Mouse (Mus musculus) layer of hippocampus, adult 2 months (tissue): Measurements from ENCODE around the gene Ddx46. TPM values are rescaled to one million over a fixed set of nuclear protein-coding genes. Genes with fewer than 3 reads are reported as not detected.
"Not testable (repeated sequence)": the region's sequence is repeated elsewhere in the genome, so short reads cannot be mapped to it uniquely, and the experiment has no call there.

ENCODE experiments used
- DNase-seq, 2 experiments: peaks; one replicate each; pipeline ENCODE4 v3.0.0; 2022; ENCODE audit warnings: low spot score in 2 of 2
- H3K27ac ChIP-seq: fragments of 200-600 bp; 2 replicates; pipeline ENCODE4 v1.8.1; 2022
- H3K4me3 ChIP-seq: fragments of 200-600 bp; 2 replicates; pipeline ENCODE4 v1.8.1; 2022; ENCODE audit warnings: mild to moderate bottlenecking
- CTCF ChIP-seq: fragments of 200-600 bp; conservative IDR thresholded peaks from 2 replicates; pipeline ENCODE4 v1.8.1; 2022; ENCODE audit warnings: antibody characterized with exemption, mild to moderate bottlenecking, moderate library complexity
- total RNA-seq, 2 experiments: library from RNA; stranded (reverse); gene quantifications; 2 replicates each; pipeline ENCODE4 v1.2.3; 2021

The Ddx46 gene
- total RNA-seq, 2 experiments from 2014 or later = 50.8 to 54.8 TPM

- Histone ChIP-seq H3K27ac (no peak overlapping the region), H3K4me3 (no peak overlapping the region)
- DNase-seq = no peak
- peak; percentile 74 for TF ChIP-seq CTCF
Observed at GRCm38 (mm10) chr13:55668550-55668949, 33.7 kb downstream of the Ddx46 start.

GRCm38 (mm10) chr13:55672711-55673110 is 37.9 kb downstream of the Ddx46 start:
- Histone ChIP-seq H3K27ac (no peak overlapping the region), H3K4me3 (no peak overlapping the region)
- no peak for DNase-seq
- no peak for TF ChIP-seq CTCF

GRCm38 (mm10) chr13:55677364-55677763 is 42.5 kb downstream of the Ddx46 start:
- H3K27ac ChIP-seq = no peak overlapping the region
- no peak overlapping the region for H3K4me3 ChIP-seq
- no peak for DNase-seq
- TF ChIP-seq CTCF = no peak

- Histone ChIP-seq H3K27ac (no peak overlapping the region), H3K4me3 (no peak overlapping the region)
- no peak for TF ChIP-seq CTCF
- no peak for DNase-seq
Observed at GRCm38 (mm10) chr13:55682201-55682600, 47.4 kb downstream of the Ddx46 start.

GRCm38 (mm10) chr13:55683581-55683980 is 48.8 kb downstream of the Ddx46 start:
- TF ChIP-seq CTCF = no peak
- Histone ChIP-seq H3K27ac (no peak overlapping the region), H3K4me3 (no peak overlapping the region)
- no peak for DNase-seq

GRCm38 (mm10) chr13:55686107-55686633 is 51.3 kb downstream of the Ddx46 start:
- DNase-seq = no peak
- TF ChIP-seq CTCF = no peak
- no peak overlapping the region for H3K27ac ChIP-seq

GRCm38 (mm10) chr13:55687927-55688602 is 53.2 kb downstream of the Ddx46 start:
- DNase-seq = no peak
- no peak for TF ChIP-seq CTCF
- Histone ChIP-seq H3K4me3 (no peak overlapping the region), H3K27ac (no peak overlapping the region)

More at GRCm38 (mm10) chr13:55686107-55686633, 51.3 kb downstream of the Ddx46 start:
- no peak overlapping the region for H3K4me3 ChIP-seq

- Histone ChIP-seq H3K27ac (peak within 1 kb of the TSS; percentile 99), H3K4me3 (peak within 1 kb of the TSS; percentile 88)
- TF ChIP-seq CTCF = peak; percentile 51
- DNase-seq = peak; percentile 81 to 86
Observed at GRCm38 (mm10) chr13:55692535-55693242, 57.9 kb downstream of the Ddx46 start, which contains the start of gene B230219D22Rik. Gene B230219D22Rik, plus strand, starts transcription at chr13:55693124.

- no peak for TF ChIP-seq CTCF
- no peak for DNase-seq
Observed at GRCm38 (mm10) chr13:55693243-55693721, 58.5 kb downstream of the Ddx46 start.

GRCm38 (mm10) chr13:55694110-55694509 is 59.3 kb downstream of the Ddx46 start:
- DNase-seq = no peak
- H3K27ac ChIP-seq = peak overlapping the region; percentile 99; the same call in 1 of the 2 replicates
- no peak for TF ChIP-seq CTCF
- peak overlapping the region; percentile 88 for H3K4me3 ChIP-seq

More at GRCm38 (mm10) chr13:55693243-55693721, 58.5 kb downstream of the Ddx46 start:
- peak overlapping the region; percentile 99 for H3K27ac ChIP-seq
- peak overlapping the region; percentile 88 for H3K4me3 ChIP-seq

GRCm38 (mm10) chr13:55695989-55696388 is 61.2 kb downstream of the Ddx46 start:
- H3K27ac ChIP-seq, H3K4me3 ChIP-seq, DNase-seq: not testable (repeated sequence)

GRCm38 (mm10) chr13:55704301-55704700 is 69.5 kb downstream of the Ddx46 start:
- DNase-seq = no peak
- TF ChIP-seq CTCF = no peak
- Histone ChIP-seq H3K27ac (no peak overlapping the region), H3K4me3 (no peak overlapping the region)

GRCm38 (mm10) chr13:55712846-55713245 is 78.0 kb downstream of the Ddx46 start:
- Histone ChIP-seq H3K4me3 (no peak overlapping the region), H3K27ac (no peak overlapping the region)
- TF ChIP-seq CTCF = peak; percentile 18; the same call in 1 of the 2 replicates
- no peak for DNase-seq
